Mouse (Mus musculus) small intestine, adult 2 months (tissue): ENCODE measurements around the gene Chd4.

ENCODE experiments used
- CTCF ChIP-seq: fragments of 200-500 bp; IDR thresholded peaks from 2 replicates; pipeline ENCODE4 v1.5.1; 2012; ENCODE audit warnings: low read depth, mild to moderate bottlenecking, control low read depth, inconsistent platforms, low read length, moderate library complexity, mixed read lengths; ENCODE audit not compliant: insufficient replicate concordance, insufficient read length; ENCODE audit errors: extremely low read depth
- POLR2A ChIP-seq: fragments of 200-500 bp; IDR thresholded peaks from 2 replicates; pipeline ENCODE4 v1.6.1; 2012; ENCODE audit warnings: low read depth, mild to moderate bottlenecking, control low read depth, inconsistent platforms, low read length, moderate library complexity

- no peak for TF ChIP-seq POLR2A
- no peak for TF ChIP-seq CTCF
Measured at GRCm38 (mm10) chr6:125096279-125096596, 457 bp downstream of the Chd4 start.
